Mouse (Mus musculus) kidney, postnatal 0 days (tissue): ENCODE measurements at regions not wholly inside any gene's neighbourhood (a gene's known extent, or its start where the extent isn't known, plus 50 kb on each side); places are given as distances from the start of the nearest gene placed in this dataset.

Experiments
- ATAC-seq: fragments of 200-750 bp; cut with Nextera tagmentation; replicated peaks from 2 replicates; pipeline ENCODE4 v1.8.0; 2017; ENCODE audit warnings: low read depth, moderate number of reproducible peaks, moderate TSS enrichment, moderate library complexity; ENCODE audit not compliant: low FRiP score
- DNase-seq: peaks from one replicate; pipeline ENCODE4 v3.0.0-alpha.2; 2016; ENCODE audit warnings: low spot score
- H3K27ac ChIP-seq: fragments of 300-500 bp; sonication (generic); 2 replicates; pipeline ENCODE4 v1.5.1; 2014; ENCODE audit warnings: mild to moderate bottlenecking
- H3K27me3 ChIP-seq: fragments of 300-500 bp; sonication (generic); 2 replicates; pipeline ENCODE4 v1.6.1; 2014; ENCODE audit warnings: low read length, mixed read lengths; ENCODE audit not compliant: insufficient read depth
- H3K36me3 ChIP-seq: fragments of 300-500 bp; sonication (generic); 2 replicates; pipeline ENCODE4 v1.6.1; 2014; ENCODE audit warnings: low read length, mixed read lengths; ENCODE audit not compliant: insufficient read depth
- H3K4me1 ChIP-seq: fragments of 300-500 bp; sonication (generic); replicated peaks from 2 replicates; pipeline ENCODE4 v1.6.1; 2014; ENCODE audit warnings: antibody characterized with exemption, low read length, mixed read lengths; ENCODE audit not compliant: insufficient read depth
- H3K4me2 ChIP-seq: fragments of 300-500 bp; sonication (generic); 2 replicates; pipeline ENCODE4 v1.6.1; 2014; ENCODE audit warnings: mild to moderate bottlenecking, low read length, moderate library complexity, mixed read lengths
- H3K4me3 ChIP-seq: fragments of 300-500 bp; sonication (generic); replicated peaks from 2 replicates; pipeline ENCODE4 v1.5.1; 2014; ENCODE audit warnings: low read depth, low read length
- H3K9ac ChIP-seq: fragments of 300-500 bp; sonication (generic); 2 replicates; pipeline ENCODE4 v1.6.1; 2014; ENCODE audit warnings: low read depth, low read length
- H3K9me3 ChIP-seq: fragments of 300-500 bp; sonication (generic); replicated peaks from 2 replicates; pipeline ENCODE4 v1.6.1; 2016; ENCODE audit warnings: low read length, inconsistent platforms, mixed read lengths
- CTCF ChIP-seq: IDR thresholded peaks from 2 replicates; pipeline ENCODE4 v1.5.1; 2016; ENCODE audit warnings: antibody characterized with exemption, low read depth, mild to moderate bottlenecking, moderate library complexity
- WGBS: fragments of 180-500 bp; shearing (Covaris S2); extraction: QIAGEN DNeasy Blood & Tissue Kit; methylation state at CpG from one replicate; pipeline ENCODE4 v1.1.7; 2014; 5-methylcytosine and 5-hydroxymethylcytosine counted together

DNA sequence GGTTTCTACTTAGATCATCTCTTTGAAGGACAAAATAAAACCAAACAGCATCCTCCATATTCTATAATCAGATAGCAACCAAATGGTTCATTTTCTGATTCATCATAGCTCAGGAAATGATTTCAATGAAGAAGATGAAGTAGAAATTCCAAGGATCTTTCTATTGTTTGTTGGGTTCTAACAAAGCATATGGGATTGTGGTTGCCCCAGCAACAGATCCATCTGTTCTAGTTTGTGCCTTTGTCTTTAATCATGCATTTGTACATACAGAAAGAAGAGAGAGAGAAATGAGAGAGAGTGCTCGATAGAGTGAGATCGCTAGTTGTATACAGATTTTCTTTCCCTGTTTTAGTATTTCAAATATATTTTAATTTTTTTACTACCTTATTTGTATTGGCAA is 183.5 kb upstream of the Tom1l1 start:
- no peak overlapping the region for H3K4me3 ChIP-seq
- 83% methylated on average over 2 of the region's 2 CpGs for WGBS
- H3K36me3 ChIP-seq: no peaks in the 10 kb centered on the region
- no peak overlapping the region for H3K27ac ChIP-seq
- no peaks in the 10 kb centered on the region for H3K27me3 ChIP-seq
- no peaks in the 10 kb centered on the region for H3K9me3 ChIP-seq
- no peak for TF ChIP-seq CTCF
- no peak for ATAC-seq
- no peak overlapping the region for H3K4me2 ChIP-seq
- DNase-seq: no peak
- no peak overlapping the region for H3K9ac ChIP-seq
- no peaks in the 10 kb centered on the region for H3K4me1 ChIP-seq

DNA sequence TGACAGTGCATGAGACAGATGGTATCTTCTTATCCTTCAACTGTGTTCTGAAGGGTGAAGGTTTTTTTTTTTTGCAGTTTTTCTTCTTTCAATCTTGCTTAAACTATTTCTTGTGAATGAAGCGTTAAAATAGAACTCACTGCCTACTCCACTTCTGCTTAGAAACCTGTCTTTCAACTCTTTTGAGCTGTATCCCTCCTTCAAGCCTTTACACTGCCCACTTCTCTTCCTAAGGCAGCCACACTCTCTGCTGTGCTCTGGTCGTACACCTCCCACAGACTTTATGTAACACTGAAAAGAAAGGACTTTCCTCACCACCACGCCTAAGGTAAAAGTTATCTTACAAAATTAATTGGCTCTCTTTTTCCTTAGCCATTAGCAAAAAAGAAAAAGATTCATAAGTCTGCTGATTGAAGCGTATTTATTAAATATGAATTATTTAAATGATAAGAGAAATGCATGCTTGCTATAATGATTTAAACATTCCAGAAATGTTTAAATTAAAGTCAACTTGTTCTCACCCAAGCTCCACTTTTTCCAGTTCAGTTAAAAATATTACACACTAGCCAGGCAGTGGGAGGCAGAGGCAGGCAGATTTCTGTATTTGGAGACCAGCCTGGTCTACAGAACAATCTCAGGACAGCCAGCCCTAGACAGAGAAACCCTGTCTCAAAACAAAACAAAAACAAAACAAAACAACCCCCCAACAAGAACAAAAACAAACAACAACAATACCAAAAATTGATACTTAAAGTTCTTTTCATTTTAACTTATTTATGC is 176.0 kb upstream of the Tom1l1 start:
- Histone ChIP-seq H3K27me3 (no peaks in the 10 kb centered on the region), H3K4me2 (no peak overlapping the region), H3K9me3 (no peaks in the 10 kb centered on the region), H3K27ac (no peak overlapping the region), H3K4me1 (no peaks in the 10 kb centered on the region), H3K9ac (no peak overlapping the region), H3K4me3 (no peak overlapping the region), H3K36me3 (no peaks in the 10 kb centered on the region)
- ATAC-seq: no peak
- DNase-seq: no peak
- TF ChIP-seq CTCF: no peak
- 86% methylated on average over 4 of the region's 4 CpGs for WGBS

DNA sequence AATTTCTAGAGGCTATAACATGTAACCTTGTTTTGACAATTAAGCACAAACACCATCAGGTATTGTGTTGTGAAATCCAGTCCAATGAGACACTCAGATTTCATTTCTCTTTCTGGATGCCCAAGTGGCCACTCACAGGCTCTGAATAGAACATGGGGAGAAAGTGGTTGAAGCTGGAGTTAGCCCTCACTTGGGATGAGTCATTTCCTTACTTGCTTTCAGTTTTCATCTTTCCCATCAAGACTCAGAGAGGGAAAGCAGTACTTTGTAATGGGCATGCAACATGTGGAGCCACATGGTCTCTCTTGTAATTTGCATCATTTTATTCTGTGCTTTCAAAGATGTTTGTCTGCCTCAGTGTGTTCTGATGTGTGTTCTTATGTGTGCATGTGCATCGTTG is 167.6 kb upstream of the Tom1l1 start:
- no peak overlapping the region for H3K27ac ChIP-seq
- H3K4me1 ChIP-seq: no peaks in the 10 kb centered on the region
- H3K27me3 ChIP-seq: no peaks in the 10 kb centered on the region
- H3K4me2 ChIP-seq: no peak overlapping the region
- H3K4me3 ChIP-seq: no peak overlapping the region
- ATAC-seq: no peak
- TF ChIP-seq CTCF: no peak
- 85% methylated on average over 1 of the region's 1 CpGs for WGBS
- DNase-seq: no peak
- H3K9me3 ChIP-seq: no peaks in the 10 kb centered on the region
- no peaks in the 10 kb centered on the region for H3K36me3 ChIP-seq
- H3K9ac ChIP-seq: no peak overlapping the region

DNA sequence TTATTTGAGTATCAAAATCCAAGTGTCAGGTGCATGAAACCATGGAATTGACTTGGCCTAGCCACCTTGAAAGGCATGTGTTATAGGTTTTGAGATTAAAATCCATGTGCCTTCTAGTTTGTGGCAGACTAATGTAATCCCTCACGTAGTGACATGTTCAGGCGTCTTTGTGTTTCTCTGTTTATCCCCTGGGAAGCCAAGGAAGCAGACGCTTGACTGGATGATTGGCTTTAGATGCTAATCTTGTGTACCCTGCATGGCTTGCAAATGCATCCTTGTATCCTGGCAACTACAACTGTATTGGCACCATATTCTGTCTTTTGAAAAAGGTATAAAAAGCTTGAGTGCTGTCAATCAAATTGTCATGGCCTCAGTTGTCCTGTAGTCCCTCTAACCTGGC is 167.2 kb upstream of the Tom1l1 start:
- 80% methylated on average over 3 of the region's 3 CpGs for WGBS
- H3K4me3 ChIP-seq: no peak overlapping the region
- no peak for TF ChIP-seq CTCF

DNA sequence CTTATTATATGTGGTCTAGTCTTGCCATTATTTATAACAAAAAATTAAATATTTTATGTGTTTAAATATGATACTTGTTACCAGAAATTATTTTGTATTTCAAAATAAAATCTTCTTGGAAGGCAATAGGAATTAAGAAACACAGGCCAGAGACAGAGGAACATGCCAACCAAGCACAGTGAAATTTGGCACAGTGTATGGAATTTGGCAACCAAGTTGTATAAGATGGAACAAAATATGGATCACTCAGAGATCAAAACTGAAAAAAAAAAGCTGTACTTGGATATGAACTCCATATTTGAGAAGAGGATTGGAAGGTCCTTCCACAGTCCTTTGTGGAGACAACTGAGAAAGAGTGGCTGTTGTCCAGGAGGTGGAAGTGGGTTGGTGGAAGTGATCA is 163.1 kb upstream of the Tom1l1 start:
- Histone ChIP-seq H3K27me3 (no peaks in the 10 kb centered on the region), H3K27ac (no peak overlapping the region), H3K9ac (no peak overlapping the region), H3K36me3 (no peaks in the 10 kb centered on the region), H3K9me3 (no peaks in the 10 kb centered on the region), H3K4me3 (no peak overlapping the region), H3K4me1 (no peaks in the 10 kb centered on the region), H3K4me2 (no peak overlapping the region)
- TF ChIP-seq CTCF: no peak
- DNase-seq (no peak), ATAC-seq (no peak)

More for the DNA sequence above, 167.2 kb upstream of the Tom1l1 start:
- no peaks in the 10 kb centered on the region for H3K27me3 ChIP-seq
- DNase-seq (no peak), ATAC-seq (no peak)
- H3K9ac ChIP-seq: no peak overlapping the region
- no peak overlapping the region for H3K4me2 ChIP-seq
- no peak overlapping the region for H3K27ac ChIP-seq
- no peaks in the 10 kb centered on the region for H3K4me1 ChIP-seq
- H3K9me3 ChIP-seq: no peaks in the 10 kb centered on the region
- no peaks in the 10 kb centered on the region for H3K36me3 ChIP-seq

DNA sequence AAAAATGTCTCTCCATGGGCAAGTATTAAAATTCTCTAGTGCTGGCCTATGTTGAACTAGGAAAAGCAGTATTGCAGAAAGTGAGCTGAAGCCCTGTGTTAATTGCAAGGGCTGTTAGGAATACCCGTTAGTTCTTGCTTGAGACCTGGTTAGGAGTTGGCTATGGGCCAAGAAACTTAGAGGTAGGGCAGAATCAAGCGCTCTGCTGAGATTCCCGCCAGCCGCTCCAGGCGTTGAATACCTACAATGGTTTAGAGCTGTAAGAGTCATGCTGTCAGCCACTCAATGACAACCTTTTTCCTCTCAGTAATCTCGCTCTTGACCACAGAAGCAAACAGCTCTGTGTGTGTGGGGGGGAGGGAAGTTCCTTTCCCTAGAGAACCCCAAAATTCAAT is 156.8 kb upstream of the Tom1l1 start:
- 31% methylated on average over 6 of the region's 6 CpGs for WGBS
- Histone ChIP-seq H3K9ac (no peak overlapping the region), H3K36me3 (no peaks in the 10 kb centered on the region), H3K4me3 (no peak overlapping the region), H3K4me1 (0 out of 2 replicates have a peak, but pooled peaks cover 4% of the 10 kb centered on the region), H3K9me3 (peaks cover 7% of the 10 kb centered on the region), H3K27ac (no peak overlapping the region), H3K4me2 (peak overlapping the region; percentile 10; the same call in 1 of the 2 replicates), H3K27me3 (no peaks in the 10 kb centered on the region)
- TF ChIP-seq CTCF: no peak
- peak; percentile 69 for ATAC-seq
- no peak for DNase-seq
